ENCODE assay signal across 8 mouse cellular contexts in the genomic region with DNA sequence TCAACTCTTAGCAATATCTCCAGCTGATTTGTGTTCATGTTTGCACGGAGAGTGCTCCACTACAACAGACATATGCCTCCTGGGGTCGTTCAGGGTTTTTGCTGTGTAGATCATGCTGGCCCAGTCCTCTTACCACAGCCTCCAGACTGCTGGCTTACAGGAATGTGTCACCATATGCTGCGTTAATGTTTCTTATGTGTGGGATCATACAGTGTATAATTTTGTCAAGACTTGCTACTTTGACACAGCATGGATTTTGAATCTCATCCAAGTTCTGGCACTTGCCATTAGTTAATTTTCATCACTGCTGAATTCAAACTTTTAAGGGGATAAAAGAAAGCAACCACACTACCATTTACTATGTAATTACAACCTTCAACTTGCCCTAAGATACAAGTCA. TPM values are rescaled to one million over a fixed set of nuclear protein-coding genes. Genes with fewer than 3 reads are reported as not detected.
A peak's percentile ranks its signal among the peaks of the same experiment; 100 is the strongest.
DNase-seq lines count a peak whose midpoint lies in the region; ATAC-seq and TF ChIP-seq lines count a peak whose summit lies in the region.

No protein-coding gene starts in this region.

- H3K4me2 ChIP-seq in lung, postnatal 0 days (replicated peaks; ENCODE audit: low read depth, low read length): peak overlapping the region; percentile 64
- H3K4me2 ChIP-seq in limb, embryonic 13.5 days (replicated peaks): peak overlapping the region; percentile 71
- peak overlapping the region; percentile 73 for H3K4me2 ChIP-seq in stomach, postnatal 0 days (replicated peaks; ENCODE audit: low read depth)

- no peak for TF ChIP-seq EP300 in lung, postnatal 0 days (IDR thresholded peaks at IDR 0.05)
- TF ChIP-seq EP300 in stomach, postnatal 0 days (optimal IDR thresholded peaks at IDR 0.05): no peak

- TF ChIP-seq CTCF in lung, postnatal 0 days (IDR thresholded peaks at IDR 0.05): no peak
- no peak for TF ChIP-seq CTCF in stomach, postnatal 0 days (IDR thresholded peaks at IDR 0.05; ENCODE audit: low read depth)

- H3K27ac ChIP-seq in lung, postnatal 0 days (ENCODE audit: low read length): no peak overlapping the region
- H3K27ac ChIP-seq in limb, embryonic 13.5 days: no peak overlapping the region
- no peak overlapping the region for H3K27ac ChIP-seq in stomach, postnatal 0 days (replicated peaks)

- H3K36me3 ChIP-seq in lung, postnatal 0 days (ENCODE audit: insufficient read depth, low read length): no peaks in the 10 kb centered on the region
- H3K36me3 ChIP-seq in limb, embryonic 13.5 days: peaks cover 7% of the 10 kb centered on the region
- H3K36me3 ChIP-seq in stomach, postnatal 0 days (ENCODE audit: control insufficient read depth, insufficient read depth, low read length): peaks cover 3% of the 10 kb centered on the region; the same call in 1 of the 2 replicates

- no peaks in the 10 kb centered on the region for H3K27me3 ChIP-seq in lung, postnatal 0 days (replicated peaks; ENCODE audit: insufficient read depth, low read length)
- H3K27me3 ChIP-seq in limb, embryonic 13.5 days: no peaks in the 10 kb centered on the region
- no peaks in the 10 kb centered on the region for H3K27me3 ChIP-seq in stomach, postnatal 0 days (ENCODE audit: control insufficient read depth, insufficient read depth, low read length)

- no peaks in the 10 kb centered on the region for H3K9me3 ChIP-seq in lung, postnatal 0 days (ENCODE audit: low read length)
- H3K9me3 ChIP-seq in limb, embryonic 13.5 days: no peaks in the 10 kb centered on the region
- no peaks in the 10 kb centered on the region for H3K9me3 ChIP-seq in stomach, postnatal 0 days (ENCODE audit: control insufficient read depth, low read length)

- 46% methylated on average over 3 of the region's 3 CpGs for WGBS in lung, postnatal 0 days
- 50% methylated on average over 3 of the region's 3 CpGs for WGBS in limb, embryonic 13.5 days
- 42% methylated on average over 3 of the region's 3 CpGs for WGBS in stomach, postnatal 0 days

- no peak overlapping the region; the same call in 1 of the 2 replicates for H3K9ac ChIP-seq in lung, postnatal 0 days (replicated peaks; ENCODE audit: low read depth)
- H3K9ac ChIP-seq in limb, embryonic 13.5 days: no peak overlapping the region
- 0 out of 2 replicates have a peak overlapping the region, but pooled peaks have one; percentile 13 for H3K9ac ChIP-seq in stomach, postnatal 0 days (ENCODE audit: low read length)

- ATAC-seq in cerebellum, adult (ENCODE audit: insufficient number of reproducible peaks, low FRiP score, low TSS enrichment): no peak
- no peak for ATAC-seq in lung, postnatal 0 days
- ATAC-seq in limb, embryonic 13.5 days (ENCODE audit: low FRiP score, low read depth): no peak
- no peak for ATAC-seq in stomach, postnatal 0 days (ENCODE audit: low FRiP score, low TSS enrichment)

- peak; percentile 22 to 54 for DNase-seq in cerebellum, postnatal 10 days
- DNase-seq in lung, postnatal 0 days (ENCODE audit: low spot score): no peak
- no peak for DNase-seq in lung, adult 18-20 months
- DNase-seq in stomach, postnatal 0 days (ENCODE audit: low spot score): no peak
- no peak for DNase-seq in gastrocnemius, postnatal 25 days
- DNase-seq in B cell, adult 2 months: no peak

- no peaks in the 10 kb centered on the region for H3K4me1 ChIP-seq in lung, postnatal 0 days (ENCODE audit: insufficient read depth, low read depth, low read length)
- H3K4me1 ChIP-seq in limb, embryonic 13.5 days: peaks cover 18% of the 10 kb centered on the region
- H3K4me1 ChIP-seq in stomach, postnatal 0 days (replicated peaks; ENCODE audit: control insufficient read depth, insufficient read depth): no peaks in the 10 kb centered on the region

- peak overlapping the region; percentile 85; the same call in 1 of the 2 replicates for H3K4me3 ChIP-seq in lung, postnatal 0 days (ENCODE audit: low read depth, low read length)
- H3K4me3 ChIP-seq in limb, embryonic 13.5 days: peak overlapping the region; percentile 86
- H3K4me3 ChIP-seq in stomach, postnatal 0 days (ENCODE audit: low read depth, low read length): peak overlapping the region; percentile 87

RNA-seq across cellular contexts. Expression of a gene that starts 0.7 kb away (rescaled TPM):
- 23.1 and 25.1 TPM in 2 replicates for polyA plus RNA-seq in lung, postnatal 0 days (2015; fragmentation: Nextera tagmentation; extraction: Ambion mirVana)
- 40.0 and 41.4 TPM in 2 replicates for polyA plus RNA-seq in limb, embryonic 13.5 days (2015; fragmentation: Nextera tagmentation; extraction: Ambion mirVana)
- 24.8 and 26.8 TPM in 2 replicates for polyA plus RNA-seq in stomach, postnatal 0 days (2015; fragmentation: Nextera tagmentation; extraction: Ambion mirVana)
- total RNA-seq in gastrocnemius, postnatal 25 days (2021): 10 to 100 TPM; 28.4 to 29.3 TPM

RNA-seq across cellular contexts. Expression of a gene that starts 12.1 kb away (rescaled TPM):
- 0.53 and 0.67 TPM in 2 replicates for polyA plus RNA-seq in lung, postnatal 0 days (2015; fragmentation: Nextera tagmentation; extraction: Ambion mirVana)
- polyA plus RNA-seq in limb, embryonic 13.5 days (2015; fragmentation: Nextera tagmentation; extraction: Ambion mirVana): 6.6 and 8.1 TPM in 2 replicates
- polyA plus RNA-seq in stomach, postnatal 0 days (2015; fragmentation: Nextera tagmentation; extraction: Ambion mirVana): 0.74 and 0.81 TPM in 2 replicates
- under 1 TPM; 0.16 to 0.18 TPM for total RNA-seq in gastrocnemius, postnatal 25 days (2021)

Comparison
In these comparisons a context has a peak if more than half of its experiments do, and no peak if none do; other contexts are left out.
1. DNase-seq: peak in cerebellum, postnatal 10 days (2 of 2); none in lung, postnatal 0 days (single experiment), lung, adult 18-20 months (0 of 2), stomach, postnatal 0 days (single experiment), gastrocnemius, postnatal 25 days (single experiment) and B cell, adult 2 months (0 of 2).
2. Peak in every context shown above with its lines, with median percentiles within 50 percentile points of each other: H3K4me2 ChIP-seq and H3K4me3 ChIP-seq.